Mouse (Mus musculus) stomach, embryonic 15.5 days (tissue): ENCODE measurements around the gene Ppp3r1. TPM values are rescaled to one million over a fixed set of nuclear protein-coding genes. Genes with fewer than 3 reads are reported as not detected.
A peak's percentile ranks its signal among the peaks of the same experiment; 100 is the strongest.

Source experiments
- ATAC-seq: fragments of 200-750 bp; cut with Nextera tagmentation; 2 replicates; pipeline ENCODE4 v1.8.0; 2017; ENCODE audit warnings: low read depth, moderate number of reproducible peaks, moderate TSS enrichment; ENCODE audit not compliant: insufficient read depth, low FRiP score
- H3K27ac ChIP-seq: fragments of 300-500 bp; sonication (generic); 2 replicates; pipeline ENCODE4 v1.5.1; 2015; ENCODE audit warnings: mild to moderate bottlenecking, inconsistent platforms
- H3K27me3 ChIP-seq: fragments of 300-500 bp; sonication (generic); replicated peaks from 2 replicates; pipeline ENCODE4 v1.6.1; 2015; ENCODE audit warnings: inconsistent platforms
- H3K36me3 ChIP-seq: fragments of 300-500 bp; sonication (generic); 2 replicates; pipeline ENCODE4 v1.6.1; 2015; ENCODE audit warnings: inconsistent platforms
- H3K4me1 ChIP-seq: fragments of 300-500 bp; sonication (generic); 2 replicates; pipeline ENCODE4 v1.6.1; 2015; ENCODE audit warnings: inconsistent platforms
- H3K4me2 ChIP-seq: fragments of 300-500 bp; sonication (generic); 2 replicates; pipeline ENCODE4 v1.6.1; 2015; ENCODE audit warnings: mild to moderate bottlenecking, inconsistent platforms
- H3K4me3 ChIP-seq: fragments of 300-500 bp; sonication (generic); replicated peaks from 2 replicates; pipeline ENCODE4 v1.5.1; 2015; ENCODE audit warnings: inconsistent platforms
- H3K9ac ChIP-seq: fragments of 300-500 bp; sonication (generic); 2 replicates; pipeline ENCODE4 v1.6.1; 2015; ENCODE audit warnings: inconsistent platforms
- H3K9me3 ChIP-seq: fragments of 300-500 bp; sonication (generic); 2 replicates; pipeline ENCODE4 v1.6.1; 2016; ENCODE audit warnings: inconsistent platforms
- WGBS: fragments of 180-500 bp; shearing (Covaris S2); methylation state at CpG from one replicate; pipeline ENCODE4 v1.1.7; 2015; 5-methylcytosine and 5-hydroxymethylcytosine counted together
- polyA plus RNA-seq: library from polyadenylated mRNA; unstranded; fragments of >200 nt; fragmentation: Nextera tagmentation; extraction: Ambion mirVana; gene quantifications from 2 replicates; pipeline ENCODE4 v1.2.1, GENCODE M21; 2015

Gene Ppp3r1
- 101 and 102 TPM in 2 replicates for polyA plus RNA-seq

- H3K9me3 ChIP-seq: no peaks in the 10 kb centered on the region
- WGBS: under 1% methylated on average over 88 of the region's 89 CpGs
- H3K4me1 ChIP-seq: peaks cover 21% of the 10 kb centered on the region
- H3K27me3 ChIP-seq: no peaks in the 10 kb centered on the region
- H3K36me3 ChIP-seq: no peaks in the 10 kb centered on the region
- peak within 1 kb of the TSS; percentile 96 for H3K9ac ChIP-seq
- peak; percentile 97 for ATAC-seq
- peak within 1 kb of the TSS; percentile 98 for H3K27ac ChIP-seq
- peak within 1 kb of the TSS; percentile 70 for H3K4me2 ChIP-seq
- peak within 1 kb of the TSS; percentile 98 for H3K4me3 ChIP-seq
Observed at GRCm38 (mm10) chr11:17158858-17159737, at the start of gene Ppp3r1. TSS of gene Ppp3r1 (plus strand) at chr11:17159263.

DNA sequence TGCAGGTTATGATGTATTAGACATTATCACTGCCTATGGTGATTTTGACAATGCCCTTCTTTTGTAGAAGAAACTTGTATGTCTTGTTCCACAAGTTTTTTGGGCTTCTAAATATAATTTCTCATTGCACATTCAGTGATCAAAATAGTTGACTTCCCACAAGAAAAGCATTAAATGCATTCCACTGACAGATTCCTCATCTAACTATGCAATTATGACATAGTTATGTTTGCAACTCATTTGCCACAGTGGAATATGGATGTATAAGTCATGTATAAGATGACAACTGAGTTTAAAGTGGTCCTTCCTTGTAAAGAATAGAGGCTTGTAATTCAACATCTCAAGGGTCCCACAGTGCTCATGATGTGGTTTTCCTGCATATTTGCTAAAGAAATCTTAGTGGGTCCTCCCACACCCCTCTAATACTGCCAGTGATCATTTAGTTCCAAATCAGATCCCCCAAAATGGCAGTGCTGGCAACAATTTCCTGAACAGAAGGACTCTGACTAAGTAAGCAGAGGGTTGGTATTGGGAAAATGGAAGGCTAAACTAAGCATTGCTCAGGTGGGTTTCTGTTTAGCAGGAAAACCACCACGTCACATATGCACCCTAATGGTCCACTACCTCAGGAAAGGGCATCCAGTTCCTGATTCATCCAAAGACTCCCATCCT is 46.5 kb upstream of the Ppp3r1 start:
- H3K4me1 ChIP-seq: no peaks in the 10 kb centered on the region
- H3K36me3 ChIP-seq: no peaks in the 10 kb centered on the region
- no peak overlapping the region for H3K4me2 ChIP-seq
- H3K27me3 ChIP-seq: no peaks in the 10 kb centered on the region
- no peak overlapping the region for H3K27ac ChIP-seq
- H3K4me3 ChIP-seq: no peak overlapping the region
- H3K9me3 ChIP-seq: no peaks in the 10 kb centered on the region
- H3K9ac ChIP-seq: no peak overlapping the region
- WGBS: 81% methylated on average over 1 of the region's 1 CpGs
- no peak for ATAC-seq

DNA sequence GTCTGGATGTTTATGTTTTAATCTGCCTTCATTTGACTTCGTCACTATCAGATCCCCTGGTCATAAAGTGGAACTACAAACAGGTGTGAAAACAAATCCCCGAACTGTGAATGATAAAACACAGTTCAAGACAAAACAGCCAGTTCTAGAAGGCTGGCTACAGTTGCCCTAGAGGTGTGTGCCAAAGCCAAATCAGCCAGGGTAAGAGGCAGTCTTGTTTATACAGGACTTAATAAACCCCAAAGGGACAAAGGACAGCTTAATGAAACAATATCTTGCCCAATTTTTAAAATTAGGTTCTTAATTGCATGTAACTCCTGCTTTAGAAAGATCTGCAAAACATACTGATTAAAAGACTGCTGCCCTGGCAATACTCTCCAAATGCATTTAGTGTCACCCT is 32.6 kb upstream of the Ppp3r1 start:
- Histone ChIP-seq H3K4me2 (no peak overlapping the region), H3K27ac (no peak overlapping the region), H3K36me3 (no peaks in the 10 kb centered on the region), H3K4me3 (no peak overlapping the region), H3K27me3 (no peaks in the 10 kb centered on the region), H3K4me1 (no peaks in the 10 kb centered on the region), H3K9me3 (no peaks in the 10 kb centered on the region), H3K9ac (no peak overlapping the region)
- ATAC-seq: no peak
- WGBS: 61% methylated on average over 2 of the region's 2 CpGs

GRCm38 (mm10) chr11:17135638-17136037 is 23.4 kb upstream of the Ppp3r1 start:
- 45% methylated on average over 6 of the region's 6 CpGs for WGBS
- ATAC-seq: no peak

DNA sequence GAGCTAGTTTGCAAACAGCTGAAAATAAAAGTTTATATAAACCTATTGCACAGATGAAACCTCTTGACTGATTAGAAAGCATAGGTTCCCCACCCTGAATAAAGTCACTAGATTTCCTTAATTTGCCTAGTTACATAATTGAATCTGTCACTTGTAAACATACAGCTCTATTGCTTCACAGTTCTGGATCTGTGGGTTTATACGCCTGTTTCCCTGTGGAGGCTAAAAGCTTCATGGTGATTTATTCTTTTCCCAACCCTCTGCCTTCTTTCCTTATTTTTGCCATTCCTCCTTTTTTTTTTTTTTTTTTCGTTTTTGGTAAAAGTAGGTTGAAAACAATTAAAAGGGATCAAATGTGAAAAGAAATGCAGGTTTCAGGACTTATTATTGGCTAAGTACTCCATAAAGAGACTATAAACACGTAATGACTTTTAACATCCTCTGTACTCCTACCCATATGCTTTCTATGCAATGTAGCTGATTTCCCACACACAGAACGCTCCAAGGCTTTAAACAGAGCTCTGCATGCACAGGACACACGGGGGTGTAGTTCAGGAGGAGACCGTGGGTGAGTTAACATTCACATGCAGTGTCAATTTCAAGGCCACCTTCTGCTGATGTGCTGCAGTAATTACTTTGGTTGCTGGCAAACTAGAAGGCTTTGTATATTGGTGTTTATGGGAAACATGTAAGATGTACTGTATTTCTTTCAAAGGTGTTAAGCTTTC is 20.6 kb upstream of the Ppp3r1 start:
- H3K4me1 ChIP-seq: no peaks in the 10 kb centered on the region
- no peak overlapping the region for H3K4me3 ChIP-seq
- no peak overlapping the region for H3K4me2 ChIP-seq
- no peak overlapping the region for H3K9ac ChIP-seq
- no peak for ATAC-seq
- H3K36me3 ChIP-seq: no peaks in the 10 kb centered on the region
- H3K27me3 ChIP-seq: no peaks in the 10 kb centered on the region
- no peaks in the 10 kb centered on the region for H3K9me3 ChIP-seq
- no peak overlapping the region for H3K27ac ChIP-seq
- 58% methylated on average over 6 of the region's 6 CpGs for WGBS

More at GRCm38 (mm10) chr11:17135638-17136037, 23.4 kb upstream of the Ppp3r1 start:
- Histone ChIP-seq H3K9ac (no peak overlapping the region), H3K27ac (no peak overlapping the region), H3K9me3 (no peaks in the 10 kb centered on the region), H3K4me2 (no peak overlapping the region), H3K27me3 (no peaks in the 10 kb centered on the region), H3K36me3 (no peaks in the 10 kb centered on the region), H3K4me3 (no peak overlapping the region), H3K4me1 (no peaks in the 10 kb centered on the region)

DNA sequence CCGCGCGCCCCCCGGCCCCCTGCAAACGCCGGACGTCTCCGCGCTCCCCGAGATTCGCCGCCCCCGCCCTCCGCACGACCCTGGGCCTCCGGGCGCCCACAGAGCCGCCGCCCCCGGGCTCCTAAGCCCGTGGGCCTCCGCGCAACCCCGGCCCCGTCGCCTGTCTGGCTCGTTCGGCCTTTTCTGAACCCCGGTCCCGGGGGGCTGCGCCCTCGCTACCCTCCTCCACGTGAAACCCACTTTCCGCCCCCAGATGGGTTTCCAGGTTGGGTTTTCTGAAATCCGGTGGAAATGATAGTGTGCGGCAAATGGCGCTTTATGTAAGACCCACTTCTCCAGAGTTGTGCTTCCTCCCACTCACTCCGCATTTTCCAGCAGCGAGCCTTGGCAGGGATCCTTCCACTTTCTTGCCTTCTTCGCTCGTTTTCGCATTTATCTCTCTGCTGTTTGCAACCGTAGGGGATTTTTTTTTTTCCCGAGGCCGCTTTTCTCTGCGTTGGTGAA is 727 bp downstream of the Ppp3r1 start:
- under 1% methylated on average over 46 of the region's 46 CpGs for WGBS
- H3K27me3 ChIP-seq: no peaks in the 10 kb centered on the region

DNA sequence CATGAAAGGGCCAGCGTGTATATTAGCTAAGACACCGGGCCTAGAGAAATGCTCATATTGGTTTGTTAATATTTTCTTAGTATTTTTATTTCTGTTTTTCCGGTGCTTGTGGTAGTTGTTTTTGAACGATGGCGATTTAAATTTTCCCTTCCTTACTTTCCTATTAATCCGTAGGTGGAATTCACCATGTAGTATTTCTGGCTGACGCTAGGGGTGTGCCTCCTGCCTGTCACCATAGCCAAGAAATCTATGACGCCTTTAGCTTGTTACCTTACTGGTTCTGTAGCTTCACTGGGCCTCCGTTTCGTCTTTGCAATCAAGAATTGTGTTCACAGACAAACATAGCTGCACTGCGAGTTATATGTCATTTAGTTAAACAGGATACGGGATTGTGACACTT is 1.2 kb downstream of the Ppp3r1 start:
- H3K4me2 ChIP-seq: peak overlapping the region; percentile 55
- WGBS: under 1% methylated on average over 12 of the region's 12 CpGs
- peak overlapping the region; percentile 98 for H3K27ac ChIP-seq
- peak overlapping the region; percentile 96 for H3K9ac ChIP-seq
- H3K9me3 ChIP-seq: no peaks in the 10 kb centered on the region
- peaks cover 21% of the 10 kb centered on the region for H3K4me1 ChIP-seq
- H3K27me3 ChIP-seq: no peaks in the 10 kb centered on the region
- H3K36me3 ChIP-seq: no peaks in the 10 kb centered on the region
- H3K4me3 ChIP-seq: peak overlapping the region; percentile 98
- no peak for ATAC-seq

More for the DNA sequence above, 727 bp downstream of the Ppp3r1 start:
- H3K4me3 ChIP-seq: peak overlapping the region; percentile 98
- no peaks in the 10 kb centered on the region for H3K9me3 ChIP-seq
- peak overlapping the region; percentile 96 for H3K9ac ChIP-seq
- H3K4me2 ChIP-seq: peak overlapping the region; percentile 55
- peak overlapping the region; percentile 98 for H3K27ac ChIP-seq
- no peaks in the 10 kb centered on the region for H3K36me3 ChIP-seq
- peak; percentile 29 for ATAC-seq
- H3K4me1 ChIP-seq: peaks cover 21% of the 10 kb centered on the region

GRCm38 (mm10) chr11:17163956-17164355 is 4.9 kb downstream of the Ppp3r1 start:
- H3K9ac ChIP-seq: no peak overlapping the region
- peaks cover 28% of the 10 kb centered on the region for H3K4me1 ChIP-seq
- H3K36me3 ChIP-seq: no peaks in the 10 kb centered on the region
- 60% methylated on average over 1 of the region's 1 CpGs for WGBS
- no peaks in the 10 kb centered on the region for H3K27me3 ChIP-seq
- H3K4me3 ChIP-seq: no peak overlapping the region
- 0 out of 2 replicates have a peak overlapping the region, but pooled peaks have one; percentile 8 for H3K27ac ChIP-seq
- 0 out of 2 replicates have a peak overlapping the region, but pooled peaks have one; percentile 1 for H3K4me2 ChIP-seq
- ATAC-seq: no peak
- H3K9me3 ChIP-seq: no peaks in the 10 kb centered on the region

GRCm38 (mm10) chr11:17166627-17167026 is 7.6 kb downstream of the Ppp3r1 start:
- no peak overlapping the region for H3K4me3 ChIP-seq
- ATAC-seq: no peak
- 80% methylated on average over 7 of the region's 7 CpGs for WGBS

DNA sequence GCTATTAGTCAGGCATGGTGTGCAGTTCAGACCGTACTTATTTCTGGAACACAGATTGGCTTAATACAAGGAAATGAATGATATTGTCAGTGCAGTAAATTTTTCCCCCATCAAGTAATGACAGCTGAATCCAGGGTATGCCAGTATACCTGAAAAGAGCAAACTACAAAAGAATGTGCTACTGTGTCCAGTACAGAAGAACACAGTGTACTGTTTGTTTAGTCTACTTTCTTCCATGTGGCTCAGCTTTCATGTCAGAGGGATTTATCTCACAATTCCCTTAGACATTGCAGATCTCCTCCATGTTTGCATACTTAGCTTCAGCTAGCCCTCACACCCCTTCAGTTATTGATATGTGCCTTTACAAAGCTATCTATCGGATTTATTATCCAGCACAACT is 10.2 kb downstream of the Ppp3r1 start:
- Histone ChIP-seq H3K4me1 (peaks cover 12% of the 10 kb centered on the region), H3K27ac (no peak overlapping the region), H3K9ac (no peak overlapping the region), H3K4me3 (no peak overlapping the region), H3K27me3 (no peaks in the 10 kb centered on the region), H3K36me3 (peaks cover 7% of the 10 kb centered on the region; the same call in 1 of the 2 replicates), H3K4me2 (no peak overlapping the region), H3K9me3 (no peaks in the 10 kb centered on the region)
- WGBS: 53% methylated on average over 2 of the region's 2 CpGs
- 0 out of 2 replicates have a peak, but pooled peaks have one; percentile 50 for ATAC-seq

More at GRCm38 (mm10) chr11:17166627-17167026, 7.6 kb downstream of the Ppp3r1 start:
- Histone ChIP-seq H3K4me1 (peaks cover 25% of the 10 kb centered on the region), H3K27me3 (no peaks in the 10 kb centered on the region), H3K9me3 (no peaks in the 10 kb centered on the region), H3K36me3 (no peaks in the 10 kb centered on the region), H3K27ac (no peak overlapping the region), H3K9ac (no peak overlapping the region), H3K4me2 (no peak overlapping the region)

DNA sequence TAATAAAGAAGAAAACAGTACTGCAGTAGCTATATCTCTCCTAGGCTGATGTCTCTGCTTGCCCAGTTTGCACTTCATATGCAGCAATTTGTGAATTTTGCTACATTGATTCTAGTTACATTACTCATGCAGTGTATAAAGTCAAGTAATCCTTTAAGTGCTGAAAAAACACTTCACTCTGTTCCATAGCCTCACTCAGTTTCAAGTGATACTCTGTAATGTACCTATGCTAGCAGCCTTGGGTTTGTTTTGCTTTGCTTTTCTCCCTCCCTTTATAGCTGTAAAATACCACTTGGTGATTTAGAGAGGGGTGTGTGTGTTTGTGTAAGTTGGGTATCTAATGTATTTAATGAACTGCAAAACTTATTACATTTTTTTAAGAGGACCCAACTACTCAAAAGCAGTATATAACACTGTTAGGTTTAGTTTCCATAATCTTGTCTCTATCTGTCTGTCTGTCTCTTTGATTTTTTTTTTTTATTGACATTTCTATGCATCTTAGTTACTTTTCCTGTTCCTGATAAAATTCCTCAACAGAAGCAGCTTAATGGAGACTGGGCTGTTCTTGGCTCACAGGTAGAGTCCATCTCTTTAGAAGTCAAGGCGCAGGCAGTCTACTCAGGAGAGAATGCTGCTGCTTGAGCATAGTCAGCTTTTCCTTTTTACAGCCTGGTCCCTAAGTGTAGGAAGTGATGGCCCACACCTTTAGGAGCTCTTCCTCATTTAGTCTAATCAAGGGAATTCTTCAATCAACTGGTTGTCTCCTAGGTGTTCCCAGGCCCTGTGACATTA is 12.1 kb downstream of the Ppp3r1 start:
- no peak overlapping the region for H3K9ac ChIP-seq
- no peak for ATAC-seq
- WGBS: 87% methylated on average over 1 of the region's 1 CpGs
- no peak overlapping the region for H3K4me3 ChIP-seq
- H3K4me1 ChIP-seq: peaks cover 7% of the 10 kb centered on the region
- H3K27me3 ChIP-seq: no peaks in the 10 kb centered on the region
- H3K9me3 ChIP-seq: no peaks in the 10 kb centered on the region
- H3K4me2 ChIP-seq: no peak overlapping the region
- H3K27ac ChIP-seq: no peak overlapping the region
- peaks cover 7% of the 10 kb centered on the region; the same call in 1 of the 2 replicates for H3K36me3 ChIP-seq
